Mouse (Mus musculus): ENCODE measurements around the gene Mrps18c. TPM values are rescaled to one million over a fixed set of nuclear protein-coding genes. Genes with fewer than 3 reads are reported as not detected.

Mrps18c gene
- polyA plus RNA-seq, 1 experiment from 2014 or later, result 169 TPM

Other genes starting within 250 kb of the Mrps18c start
- gene Plac8, start 226.4 kb upstream of the Mrps18c start, polyA plus RNA-seq (2015; fragmentation: Nextera tagmentation; extraction: Ambion mirVana), result 209 and 223 TPM in 2 replicates
- gene Coq2, start 123.5 kb upstream of the Mrps18c start, polyA plus RNA-seq (2015; fragmentation: Nextera tagmentation; extraction: Ambion mirVana), result 63.3 and 66.4 TPM in 2 replicates
- 5.5 and 6.0 TPM in 2 replicates for gene Hpse, start 78.9 kb upstream of the Mrps18c start, polyA plus RNA-seq (2015; fragmentation: Nextera tagmentation; extraction: Ambion mirVana)
- 13.3 and 14.9 TPM in 2 replicates for gene Helq, start within 50 bp of the Mrps18c start, polyA plus RNA-seq (2015; fragmentation: Nextera tagmentation; extraction: Ambion mirVana)
- 27.9 TPM in 2 replicates for gene Abraxas1, start 22.3 kb downstream of the Mrps18c start, polyA plus RNA-seq (2015; fragmentation: Nextera tagmentation; extraction: Ambion mirVana)
- gene Gpat3, start 47.1 kb downstream of the Mrps18c start, polyA plus RNA-seq (2015; fragmentation: Nextera tagmentation; extraction: Ambion mirVana), result 3.7 and 5.1 TPM in 2 replicates

All from stomach, embryonic 15.5 days (tissue).